Mouse (Mus musculus) kidney, adult 2 months (tissue): ENCODE measurements around the gene Serbp1.

Experiments used
- CTCF ChIP-seq: fragments of 200-500 bp; conservative IDR thresholded peaks from 2 replicates; pipeline ENCODE4 v1.5.1; 2011; ENCODE audit warnings: low read depth, mild to moderate bottlenecking, control low read depth, low read length, moderate library complexity, mixed read lengths; ENCODE audit not compliant: insufficient read depth, insufficient read length
- POLR2A ChIP-seq: fragments of 200-500 bp; IDR thresholded peaks from one replicate; pipeline ENCODE4 v1.6.1; 2011; ENCODE audit warnings: low read depth, low read length, control low read depth

GRCm38 (mm10) chr6:67198085-67198484, 39.9 kb upstream of the Serbp1 start:
- peak; percentile 67 for TF ChIP-seq CTCF
- no peak for TF ChIP-seq POLR2A
